Mouse (Mus musculus) liver, embryonic 14.5 days (tissue): Measurements from ENCODE around the gene Mocs2. TPM values are rescaled to one million over a fixed set of nuclear protein-coding genes. Genes with fewer than 3 reads are reported as not detected.

Source experiments
- ATAC-seq: fragments of 200-750 bp; cut with Nextera tagmentation; 2 replicates; pipeline ENCODE4 v1.8.0; 2017; ENCODE audit warnings: moderate number of reproducible peaks, mild to moderate bottlenecking, moderate library complexity; ENCODE audit not compliant: insufficient read depth
- DNase-seq, 3 experiments: peaks; one replicate each; pipeline ENCODE4 v3.0.0-alpha.2; 2012 to 2013; ENCODE audit warnings: low read depth in 3 of 3, low spot score in 3 of 3
- H3K27ac ChIP-seq: fragments of 300-500 bp; sonication (generic); 2 replicates; pipeline ENCODE4 v1.5.1; 2014; ENCODE audit warnings: moderate library complexity, mild to moderate bottlenecking, control low read depth, inconsistent platforms
- H3K27me3 ChIP-seq: fragments of 300-500 bp; sonication (generic); 2 replicates; pipeline ENCODE4 v1.6.1; 2014; ENCODE audit warnings: mild to moderate bottlenecking, low read length, moderate library complexity; ENCODE audit not compliant: control insufficient read depth, insufficient read depth
- H3K36me3 ChIP-seq: fragments of 300-500 bp; sonication (generic); replicated peaks from 2 replicates; pipeline ENCODE4 v1.6.1; 2014; ENCODE audit warnings: low read depth; ENCODE audit not compliant: control insufficient read depth, insufficient read depth
- H3K4me1 ChIP-seq, 2 experiments: fragments of 200-500 bp in 1 of 2; fragments of 300-500 bp in 1 of 2; sonication (generic) in 1 of 2; replicated peaks; 2 replicates each; pipeline ENCODE4 v1.6.1; 2012 to 2014; ENCODE audit warnings: antibody characterized with exemption in 1 of 2, inconsistent platforms in 1 of 2, low read length in 1 of 2; ENCODE audit not compliant: control insufficient read depth in 2 of 2, insufficient read depth in 2 of 2
- H3K4me2 ChIP-seq: fragments of 300-500 bp; sonication (generic); 2 replicates; pipeline ENCODE4 v1.6.1; 2014; ENCODE audit warnings: low read depth, mild to moderate bottlenecking, control low read depth, moderate library complexity
- H3K4me3 ChIP-seq, 2 experiments: fragments of 200-500 bp in 1 of 2; fragments of 300-500 bp in 1 of 2; sonication (generic) in 1 of 2; 2 replicates each; pipeline ENCODE4 v1.5.1; 2012 to 2014; ENCODE audit warnings: low read depth in 2 of 2, low read length in 2 of 2, mild to moderate bottlenecking in 2 of 2, control low read depth in 1 of 2, inconsistent platforms in 1 of 2, moderate library complexity in 1 of 2; ENCODE audit not compliant: insufficient read depth in 1 of 2
- H3K9ac ChIP-seq: fragments of 300-500 bp; sonication (generic); replicated peaks from 2 replicates; pipeline ENCODE4 v1.6.1; 2014; ENCODE audit warnings: mild to moderate bottlenecking, control low read depth, moderate library complexity
- H3K9me3 ChIP-seq: fragments of 300-500 bp; sonication (generic); 2 replicates; pipeline ENCODE4 v1.6.1; 2016; ENCODE audit warnings: low read length, mixed read lengths; ENCODE audit not compliant: control insufficient read depth
- CTCF ChIP-seq: IDR thresholded peaks from 2 replicates; pipeline ENCODE4 v1.5.1; 2016; ENCODE audit warnings: antibody characterized with exemption, low read depth, control low read depth
- EP300 ChIP-seq: IDR thresholded peaks from 2 replicates; pipeline ENCODE4 v1.6.1; 2016; ENCODE audit warnings: antibody characterized with exemption, low read depth
- WGBS: fragments of 180-500 bp; shearing (Covaris S2); extraction: QIAGEN DNeasy Blood & Tissue Kit; methylation state at CpG from one replicate; pipeline ENCODE4 v1.1.7; 2014; ENCODE audit not compliant: insufficient replicate concordance; 5-methylcytosine and 5-hydroxymethylcytosine counted together
- polyA plus RNA-seq, 2 experiments: library from polyadenylated mRNA; depleted of rRNA in 1 of 2; stranded (reverse) in 1 of 2; unstranded in 1 of 2; fragments of >200 nt; fragmentation: Nextera tagmentation in 1 of 2; extraction: Ambion mirVana in 1 of 2; gene quantifications; 2 replicates each; pipeline versions ENCODE4 v1.2.1 to v1.2.3; 2012 to 2014

The Mocs2 gene
- polyA plus RNA-seq, 2 experiments = 29.5 to 57.5 TPM

- H3K4me3 ChIP-seq = no peak overlapping the region
- no peak for DNase-seq
- H3K27ac ChIP-seq = no peak overlapping the region
- H3K4me2 ChIP-seq = no peak overlapping the region
- no peak overlapping the region for H3K9ac ChIP-seq
- ATAC-seq = no peak
- H3K9me3 ChIP-seq = no peaks in the 10 kb centered on the region
- no peak for TF ChIP-seq EP300
- no peak for TF ChIP-seq CTCF
- 66% methylated on average over 9 of the region's 9 CpGs for WGBS
- H3K36me3 ChIP-seq = no peaks in the 10 kb centered on the region
- H3K27me3 ChIP-seq = no peaks in the 10 kb centered on the region
- H3K4me1 ChIP-seq = peaks cover 0 to 11% of the 10 kb centered on the region in 2 experiments; a peak in 2 of 4 replicates
These were observed 21.1 kb downstream of the Mocs2 start for GRCm38 (mm10) chr13:114839098-114839497.

- H3K27ac ChIP-seq = no peak overlapping the region
- TF ChIP-seq CTCF (no peak), EP300 (no peak)
- no peaks in the 10 kb centered on the region for H3K27me3 ChIP-seq
- DNase-seq (no peak), ATAC-seq (no peak)
- 55% methylated on average over 4 of the region's 4 CpGs for WGBS
- H3K9me3 ChIP-seq = no peaks in the 10 kb centered on the region
- H3K4me1 ChIP-seq = peaks cover 0 to 12% of the 10 kb centered on the region in 2 experiments; a peak in 2 of 4 replicates
- no peak overlapping the region for H3K4me3 ChIP-seq
- H3K36me3 ChIP-seq = no peaks in the 10 kb centered on the region
- H3K9ac ChIP-seq = no peak overlapping the region
- H3K4me2 ChIP-seq = no peak overlapping the region
These were observed 22.5 kb downstream of the Mocs2 start for GRCm38 (mm10) chr13:114840545-114840944.

DNA sequence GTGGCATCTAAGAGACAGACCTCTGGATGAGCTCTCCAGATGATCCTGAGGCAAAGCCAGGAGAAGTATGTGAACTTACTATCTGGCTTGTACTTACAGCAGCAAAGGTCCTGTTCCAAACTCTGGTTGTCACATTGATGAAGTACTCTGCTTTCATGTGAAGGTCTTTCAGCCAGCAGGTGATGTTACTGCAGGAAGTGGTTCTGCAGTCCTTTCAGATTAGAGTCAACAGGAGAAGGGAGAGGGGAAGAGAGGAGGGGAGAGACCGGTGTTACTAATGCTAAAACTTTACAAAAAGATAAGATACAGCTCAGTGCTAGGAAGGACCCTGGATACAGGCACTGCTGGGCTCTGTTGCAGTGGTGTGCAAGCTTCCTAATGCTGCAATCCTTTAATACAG is 25.3 kb downstream of the Mocs2 start:
- H3K4me1 ChIP-seq = peaks cover 0 to 6% of the 10 kb centered on the region in 2 experiments; a peak in 2 of 4 replicates
- 0% methylated on average over 1 of the region's 1 CpGs for WGBS

GRCm38 (mm10) chr13:114845804-114846203 is 27.8 kb downstream of the Mocs2 start:
- TF ChIP-seq CTCF (no peak), EP300 (no peak)
- peak; percentile 9; the same call in 1 of the 2 replicates for ATAC-seq
- Histone ChIP-seq H3K4me2 (no peak overlapping the region), H3K27ac (no peak overlapping the region), H3K4me1 (peaks cover 0 to 5% of the 10 kb centered on the region in 2 experiments; a peak in 2 of 4 replicates), H3K4me3 (no peak overlapping the region), H3K36me3 (no peaks in the 10 kb centered on the region), H3K27me3 (no peaks in the 10 kb centered on the region), H3K9ac (no peak overlapping the region), H3K9me3 (no peaks in the 10 kb centered on the region)
- DNase-seq = no peak
- 24% methylated on average over 6 of the region's 6 CpGs for WGBS

More for the DNA sequence above, 25.3 kb downstream of the Mocs2 start:
- H3K9me3 ChIP-seq = no peaks in the 10 kb centered on the region
- no peak for ATAC-seq
- no peaks in the 10 kb centered on the region for H3K36me3 ChIP-seq
- no peak overlapping the region for H3K9ac ChIP-seq
- no peak overlapping the region for H3K27ac ChIP-seq
- TF ChIP-seq EP300 (no peak), CTCF (no peak)
- no peak overlapping the region for H3K4me3 ChIP-seq
- no peak overlapping the region for H3K4me2 ChIP-seq
- no peaks in the 10 kb centered on the region for H3K27me3 ChIP-seq
- no peak for DNase-seq

- DNase-seq (no peak), ATAC-seq (no peak)
- Histone ChIP-seq H3K9ac (no peak overlapping the region), H3K9me3 (no peaks in the 10 kb centered on the region), H3K27ac (no peak overlapping the region), H3K4me2 (no peak overlapping the region), H3K27me3 (no peaks in the 10 kb centered on the region), H3K4me1 (peaks cover 0 to 6% of the 10 kb centered on the region in 2 experiments; a peak in 2 of 4 replicates), H3K4me3 (no peak overlapping the region), H3K36me3 (no peaks in the 10 kb centered on the region)
- TF ChIP-seq EP300 (no peak), CTCF (no peak)
- WGBS = 35% methylated on average over 3 of the region's 3 CpGs
These were observed 30.9 kb downstream of the Mocs2 start for GRCm38 (mm10) chr13:114848945-114849344.
